Mouse (Mus musculus) midbrain, embryonic 14.5 days (tissue): ENCODE measurements around the gene Exo5. TPM values are rescaled to one million over a fixed set of nuclear protein-coding genes. Genes with fewer than 3 reads are reported as not detected.

ENCODE experiments used
- ATAC-seq: fragments of 200-750 bp; cut with Nextera tagmentation; 2 replicates; pipeline ENCODE4 v1.8.0; 2017; ENCODE audit warnings: moderate number of reproducible peaks, moderate library complexity; ENCODE audit not compliant: low FRiP score, low TSS enrichment
- DNase-seq: peaks from one replicate; pipeline ENCODE4 v3.0.0-alpha.2; 2015
- H3K27ac ChIP-seq: fragments of 300-500 bp; sonication (generic); replicated peaks from 2 replicates; pipeline ENCODE4 v1.5.1; 2014; ENCODE audit warnings: mild to moderate bottlenecking, low read depth, low read length, moderate library complexity
- H3K27me3 ChIP-seq: fragments of 300-500 bp; sonication (generic); 2 replicates; pipeline ENCODE4 v1.6.1; 2014; ENCODE audit warnings: low read length, control low read depth, mixed read lengths; ENCODE audit not compliant: control insufficient read depth, insufficient read depth
- H3K36me3 ChIP-seq: fragments of 300-500 bp; sonication (generic); 2 replicates; pipeline ENCODE4 v1.6.1; 2014; ENCODE audit warnings: low read length, control low read depth; ENCODE audit not compliant: control insufficient read depth, insufficient read depth
- H3K4me1 ChIP-seq: fragments of 300-500 bp; sonication (generic); 2 replicates; pipeline ENCODE4 v1.6.1; 2014; ENCODE audit warnings: mild to moderate bottlenecking, antibody characterized with exemption, low read length, control low read depth; ENCODE audit not compliant: control insufficient read depth, insufficient read depth
- H3K4me2 ChIP-seq: fragments of 300-500 bp; sonication (generic); 2 replicates; pipeline ENCODE4 v1.6.1; 2014; ENCODE audit warnings: mild to moderate bottlenecking, low read length, moderate library complexity
- H3K4me3 ChIP-seq: fragments of 300-500 bp; sonication (generic); replicated peaks from 2 replicates; pipeline ENCODE4 v1.5.1; 2014; ENCODE audit warnings: low read depth, low read length
- H3K9ac ChIP-seq: fragments of 300-500 bp; sonication (generic); replicated peaks from 2 replicates; pipeline ENCODE4 v1.6.1; 2014; ENCODE audit warnings: mild to moderate bottlenecking, low read length, moderate library complexity
- H3K9me3 ChIP-seq: fragments of 300-500 bp; sonication (generic); 2 replicates; pipeline ENCODE4 v1.6.1; 2016; ENCODE audit warnings: low read length, control low read depth, mixed read lengths; ENCODE audit not compliant: control insufficient read depth
- WGBS: fragments of 180-500 bp; shearing (Covaris S2); extraction: QIAGEN DNeasy Blood & Tissue Kit; methylation state at CpG from one replicate; pipeline ENCODE4 v1.1.7; 2014; 5-methylcytosine and 5-hydroxymethylcytosine counted together
- polyA plus RNA-seq: library from polyadenylated mRNA; unstranded; fragments of >200 nt; fragmentation: Nextera tagmentation; extraction: Ambion mirVana; gene quantifications from 2 replicates; pipeline ENCODE4 v1.2.1, GENCODE M21; 2014

Gene Exo5
- 32.5 and 33.5 TPM in 2 replicates for polyA plus RNA-seq

- peaks cover 5% of the 10 kb centered on the region; the same call in 1 of the 2 replicates for H3K4me1 ChIP-seq
- peaks cover 11% of the 10 kb centered on the region; the same call in 1 of the 2 replicates for H3K9me3 ChIP-seq
- peaks cover 25% of the 10 kb centered on the region for H3K36me3 ChIP-seq
- peak within 1 kb of the TSS; percentile 72 for H3K4me2 ChIP-seq
- peak; percentile 96 for ATAC-seq
- peak within 1 kb of the TSS; percentile 82 for H3K9ac ChIP-seq
- under 1% methylated on average over 33 of the region's 33 CpGs for WGBS
- peak within 1 kb of the TSS; percentile 65 for H3K4me3 ChIP-seq
- DNase-seq = peak; percentile 95
- peak within 1 kb of the TSS; percentile 83 for H3K27ac ChIP-seq
- H3K27me3 ChIP-seq = no peaks in the 10 kb centered on the region
Measured at GRCm38 (mm10) chr4:120924554-120925299, at the start of gene Exo5. Exo5 (minus strand) TSS chr4:120925017.

- H3K4me1 ChIP-seq = no peaks in the 10 kb centered on the region
- 90% methylated on average over 8 of the region's 8 CpGs for WGBS
- no peak overlapping the region for H3K9ac ChIP-seq
- ATAC-seq = no peak
- no peak overlapping the region for H3K4me3 ChIP-seq
- H3K36me3 ChIP-seq = peaks cover 82% of the 10 kb centered on the region
- no peaks in the 10 kb centered on the region for H3K27me3 ChIP-seq
- no peak overlapping the region for H3K27ac ChIP-seq
- no peak overlapping the region for H3K4me2 ChIP-seq
- H3K9me3 ChIP-seq = no peaks in the 10 kb centered on the region
- no peak for DNase-seq
Measured at GRCm38 (mm10) chr4:120971842-120972241, 47.0 kb upstream of the Exo5 start.

GRCm38 (mm10) chr4:120969382-120970146, 44.7 kb upstream of the Exo5 start:
- H3K9me3 ChIP-seq = no peaks in the 10 kb centered on the region
- H3K27ac ChIP-seq = no peak overlapping the region
- no peaks in the 10 kb centered on the region for H3K4me1 ChIP-seq
- 84% methylated on average over 5 of the region's 5 CpGs for WGBS
- no peaks in the 10 kb centered on the region for H3K27me3 ChIP-seq
- ATAC-seq (no peak), DNase-seq (peak; percentile 64)
- H3K36me3 ChIP-seq = peaks cover 64% of the 10 kb centered on the region
- H3K4me2 ChIP-seq = no peak overlapping the region
- no peak overlapping the region for H3K4me3 ChIP-seq
- H3K9ac ChIP-seq = no peak overlapping the region

- H3K9me3 ChIP-seq = no peaks in the 10 kb centered on the region
- H3K4me2 ChIP-seq = no peak overlapping the region
- DNase-seq (no peak), ATAC-seq (no peak)
- no peak overlapping the region for H3K27ac ChIP-seq
- no peaks in the 10 kb centered on the region for H3K27me3 ChIP-seq
- no peak overlapping the region for H3K9ac ChIP-seq
- 94% methylated on average over 9 of the region's 9 CpGs for WGBS
- H3K4me1 ChIP-seq = no peaks in the 10 kb centered on the region
- H3K36me3 ChIP-seq = peaks cover 53% of the 10 kb centered on the region
- H3K4me3 ChIP-seq = no peak overlapping the region
Measured at GRCm38 (mm10) chr4:120968486-120968885, 43.7 kb upstream of the Exo5 start.

GRCm38 (mm10) chr4:120955586-120955985, 30.8 kb upstream of the Exo5 start:
- Histone ChIP-seq H3K4me1 (peaks cover 8% of the 10 kb centered on the region; the same call in 1 of the 2 replicates), H3K9ac (no peak overlapping the region), H3K9me3 (no peaks in the 10 kb centered on the region), H3K4me3 (no peak overlapping the region), H3K27me3 (no peaks in the 10 kb centered on the region), H3K36me3 (no peaks in the 10 kb centered on the region), H3K4me2 (no peak overlapping the region), H3K27ac (no peak overlapping the region)
- 92% methylated on average over 1 of the region's 1 CpGs for WGBS
- ATAC-seq (no peak), DNase-seq (no peak)

GRCm38 (mm10) chr4:120953667-120954066, 28.9 kb upstream of the Exo5 start:
- H3K27me3 ChIP-seq = no peaks in the 10 kb centered on the region
- DNase-seq = no peak
- 48% methylated on average over 1 of the region's 1 CpGs for WGBS
- H3K27ac ChIP-seq = no peak overlapping the region
- no peak overlapping the region for H3K9ac ChIP-seq
- H3K4me2 ChIP-seq = no peak overlapping the region
- no peak overlapping the region for H3K4me3 ChIP-seq
- H3K9me3 ChIP-seq = no peaks in the 10 kb centered on the region
- H3K36me3 ChIP-seq = no peaks in the 10 kb centered on the region
- peaks cover 8% of the 10 kb centered on the region; the same call in 1 of the 2 replicates for H3K4me1 ChIP-seq
- no peak for ATAC-seq

- ATAC-seq (no peak), DNase-seq (no peak)
- 84% methylated on average over 4 of the region's 4 CpGs for WGBS
- Histone ChIP-seq H3K27ac (no peak overlapping the region), H3K4me2 (no peak overlapping the region), H3K27me3 (no peaks in the 10 kb centered on the region), H3K4me1 (peaks cover 8% of the 10 kb centered on the region; the same call in 1 of the 2 replicates), H3K4me3 (no peak overlapping the region), H3K9ac (no peak overlapping the region), H3K36me3 (no peaks in the 10 kb centered on the region), H3K9me3 (no peaks in the 10 kb centered on the region)
Measured at GRCm38 (mm10) chr4:120953038-120953437, 28.2 kb upstream of the Exo5 start.

GRCm38 (mm10) chr4:120952163-120952562, 27.3 kb upstream of the Exo5 start:
- Histone ChIP-seq H3K27ac (peak overlapping the region; percentile 72; the same call in 1 of the 2 replicates), H3K4me2 (peak overlapping the region; percentile 77), H3K9ac (peak overlapping the region; percentile 69), H3K4me3 (peak overlapping the region; percentile 72), H3K36me3 (0 out of 2 replicates have a peak, but pooled peaks cover 3% of the 10 kb centered on the region), H3K27me3 (no peaks in the 10 kb centered on the region), H3K4me1 (peaks cover 8% of the 10 kb centered on the region; the same call in 1 of the 2 replicates), H3K9me3 (no peaks in the 10 kb centered on the region)
- ATAC-seq = no peak
- no peak for DNase-seq
- 56% methylated on average over 6 of the region's 6 CpGs for WGBS
